8 mouse cellular contexts compared by ENCODE assay signal in the genomic region with DNA sequence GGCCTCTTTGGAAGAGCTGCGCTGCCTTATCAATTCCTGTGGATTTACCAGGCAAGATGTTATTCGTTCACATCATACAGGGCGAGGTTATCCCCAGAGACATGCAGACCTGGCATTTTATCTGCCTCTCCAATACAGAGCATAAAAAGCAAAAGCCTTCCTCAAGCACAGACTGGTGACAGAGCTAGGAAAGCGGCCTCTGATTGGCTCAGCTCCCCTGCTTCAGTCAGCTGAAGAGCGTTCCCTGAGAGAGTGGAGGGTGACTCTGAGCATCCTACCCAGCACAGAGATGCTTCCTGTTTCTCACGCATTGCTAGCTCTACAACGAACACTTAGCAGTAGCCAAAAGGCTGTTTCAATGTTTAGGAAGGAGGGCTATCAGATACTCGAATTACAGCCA.
DNase-seq lines count a peak whose midpoint lies in the region; ATAC-seq and TF ChIP-seq lines count a peak whose summit lies in the region.

No protein-coding gene starts in this region.

- H3K36me3 ChIP-seq in neural tube, embryonic 11.5 days (ENCODE audit: control insufficient read depth, insufficient read depth, low read length): no peaks in the 10 kb centered on the region
- no peaks in the 10 kb centered on the region for H3K36me3 ChIP-seq in forebrain, embryonic 13.5 days (ENCODE audit: poor library complexity, severe bottlenecking)
- H3K36me3 ChIP-seq in midbrain, postnatal 0 days (ENCODE audit: insufficient read depth, low read length): no peaks in the 10 kb centered on the region
- no peaks in the 10 kb centered on the region for H3K36me3 ChIP-seq in kidney, embryonic 14.5 days (ENCODE audit: control insufficient read depth, insufficient read depth, low read length)

- H3K4me1 ChIP-seq in neural tube, embryonic 11.5 days (ENCODE audit: control insufficient read depth, insufficient read depth, low read length): no peaks in the 10 kb centered on the region
- H3K4me1 ChIP-seq in forebrain, embryonic 13.5 days: peaks cover 31% of the 10 kb centered on the region
- H3K4me1 ChIP-seq in midbrain, postnatal 0 days (ENCODE audit: insufficient read depth, low read length): peaks cover 12% of the 10 kb centered on the region
- H3K4me1 ChIP-seq in kidney, embryonic 14.5 days (ENCODE audit: control insufficient read depth, insufficient read depth, low read length): 0 out of 2 replicates have a peak, but pooled peaks cover 7% of the 10 kb centered on the region

- TF ChIP-seq CTCF in midbrain, postnatal 0 days (IDR thresholded peaks at IDR 0.05): no peak

- no peaks in the 10 kb centered on the region for H3K9me3 ChIP-seq in neural tube, embryonic 11.5 days (ENCODE audit: control insufficient read depth, low read length)
- H3K9me3 ChIP-seq in forebrain, embryonic 13.5 days (replicated peaks): 0 out of 2 replicates have a peak, but pooled peaks cover 1% of the 10 kb centered on the region
- no peaks in the 10 kb centered on the region for H3K9me3 ChIP-seq in midbrain, postnatal 0 days (ENCODE audit: low read length)
- 0 out of 2 replicates have a peak, but pooled peaks cover under 1% of the 10 kb centered on the region for H3K9me3 ChIP-seq in kidney, embryonic 14.5 days (ENCODE audit: control insufficient read depth, low read length)

- ATAC-seq in neural tube, embryonic 11.5 days (ENCODE audit: insufficient read depth, low FRiP score, low TSS enrichment): peak; percentile 90
- peak; percentile 98 for ATAC-seq in forebrain, embryonic 13.5 days
- ATAC-seq in midbrain, postnatal 0 days (ENCODE audit: low FRiP score): peak; percentile 97
- no peak for ATAC-seq in kidney, embryonic 14.5 days (ENCODE audit: low FRiP score, low TSS enrichment)

- H3K9ac ChIP-seq in neural tube, embryonic 11.5 days (ENCODE audit: low read length): no peak overlapping the region; the same call in 1 of the 2 replicates
- H3K9ac ChIP-seq in forebrain, embryonic 13.5 days: peak overlapping the region; percentile 66
- peak overlapping the region; percentile 69 for H3K9ac ChIP-seq in midbrain, postnatal 0 days (replicated peaks; ENCODE audit: low read length, poor library complexity, severe bottlenecking)
- H3K9ac ChIP-seq in kidney, embryonic 14.5 days (ENCODE audit: low read depth, low read length): no peak overlapping the region

- DNase-seq in neural tube, embryonic 11.5 days (ENCODE audit: low spot score): peak; percentile 48
- DNase-seq in neural tube, embryonic 10.5 days (ENCODE audit: extremely low spot score, low spot score): no peak
- peak; percentile 69 to 74 for DNase-seq in layer of hippocampus, adult 8-10 months (ENCODE audit: low spot score in 2 of 2)
- peak; percentile 91 for DNase-seq in midbrain, postnatal 0 days (ENCODE audit: low spot score)
- DNase-seq in ovary, postnatal 14 days (ENCODE audit: low spot score): no peak
- DNase-seq in kidney, adult 18-20 months: no peak

- H3K27me3 ChIP-seq in neural tube, embryonic 11.5 days (ENCODE audit: control insufficient read depth, insufficient read depth, low read length): no peaks in the 10 kb centered on the region
- H3K27me3 ChIP-seq in forebrain, embryonic 13.5 days: no peaks in the 10 kb centered on the region
- H3K27me3 ChIP-seq in midbrain, postnatal 0 days (ENCODE audit: insufficient read depth, low read length): no peaks in the 10 kb centered on the region
- H3K27me3 ChIP-seq in kidney, embryonic 14.5 days (ENCODE audit: control insufficient read depth, insufficient read depth, low read length): no peaks in the 10 kb centered on the region

- H3K4me3 ChIP-seq in neural tube, embryonic 11.5 days (ENCODE audit: low read depth, low read length): no peak overlapping the region
- peak overlapping the region; percentile 43 for H3K4me3 ChIP-seq in forebrain, embryonic 13.5 days
- H3K4me3 ChIP-seq in midbrain, postnatal 0 days (ENCODE audit: low read depth, low read length): peak overlapping the region; percentile 56
- no peak overlapping the region for H3K4me3 ChIP-seq in kidney, embryonic 14.5 days (ENCODE audit: low read length)

- 47% methylated on average over 8 of the region's 8 CpGs for WGBS in neural tube, embryonic 11.5 days
- WGBS in forebrain, embryonic 13.5 days: 26% methylated on average over 8 of the region's 8 CpGs
- WGBS in midbrain, postnatal 0 days: 16% methylated on average over 8 of the region's 8 CpGs
- 38% methylated on average over 8 of the region's 8 CpGs for WGBS in kidney, embryonic 14.5 days

- H3K27ac ChIP-seq in neural tube, embryonic 11.5 days (ENCODE audit: low read depth, low read length): no peak overlapping the region
- peak overlapping the region; percentile 72 for H3K27ac ChIP-seq in forebrain, embryonic 13.5 days
- H3K27ac ChIP-seq in midbrain, postnatal 0 days (ENCODE audit: low read depth, low read length): peak overlapping the region; percentile 84
- H3K27ac ChIP-seq in kidney, embryonic 14.5 days (ENCODE audit: low read depth, low read length): no peak overlapping the region

- H3K4me2 ChIP-seq in neural tube, embryonic 11.5 days (ENCODE audit: low read depth): peak overlapping the region; percentile 28
- peak overlapping the region; percentile 61 for H3K4me2 ChIP-seq in forebrain, embryonic 13.5 days
- H3K4me2 ChIP-seq in midbrain, postnatal 0 days (ENCODE audit: low read depth, low read length, poor library complexity, severe bottlenecking): peak overlapping the region; percentile 71
- H3K4me2 ChIP-seq in kidney, embryonic 14.5 days (replicated peaks; ENCODE audit: low read depth, low read length): no peak overlapping the region

Comparison
In these comparisons a context has a peak if more than half of its experiments do, and no peak if none do; other contexts are left out.
1. DNase-seq: peak in neural tube, embryonic 11.5 days (single experiment), layer of hippocampus, adult 8-10 months (2 of 2) and midbrain, postnatal 0 days (single experiment); none in neural tube, embryonic 10.5 days (single experiment), ovary, postnatal 14 days (single experiment) and kidney, adult 18-20 months (single experiment).
2. H3K27ac ChIP-seq: peak in forebrain, embryonic 13.5 days (single experiment) and midbrain, postnatal 0 days (single experiment); none in neural tube, embryonic 11.5 days (single experiment) and kidney, embryonic 14.5 days (single experiment).
3. H3K4me3 ChIP-seq: peak in forebrain, embryonic 13.5 days (single experiment) and midbrain, postnatal 0 days (single experiment); none in neural tube, embryonic 11.5 days (single experiment) and kidney, embryonic 14.5 days (single experiment).
4. H3K9ac ChIP-seq: peak in forebrain, embryonic 13.5 days (single experiment) and midbrain, postnatal 0 days (single experiment); none in neural tube, embryonic 11.5 days (single experiment) and kidney, embryonic 14.5 days (single experiment).